Mouse (Mus musculus): ENCODE data around the gene Unc13b. TPM values are rescaled to one million over a fixed set of nuclear protein-coding genes. Genes with fewer than 3 reads are reported as not detected.
A peak's percentile ranks its signal among the peaks of the same experiment; 100 is the strongest.

Gene Unc13b
- polyA plus RNA-seq, 1 experiment from 2014 or later: 29.4 TPM

GRCm38 (mm10) chr4:43309696-43310338 lies 251.1 kb downstream of the Unc13b start:
- no peaks in the 10 kb centered on the region for H3K27me3 ChIP-seq
- peaks cover 11% of the 10 kb centered on the region; the same call in 1 of the 2 replicates for H3K4me1 ChIP-seq
- WGBS: 24% methylated on average over 11 of the region's 11 CpGs
- no peaks in the 10 kb centered on the region for H3K36me3 ChIP-seq
- peak; percentile 84 for ATAC-seq (ENCODE audit: low FRiP score)
- H3K27ac ChIP-seq: peak overlapping the region; percentile 68
- no peaks in the 10 kb centered on the region for H3K9me3 ChIP-seq (replicated peaks)
- 0 out of 2 replicates have a peak overlapping the region, but pooled peaks have one; percentile 24 for H3K4me2 ChIP-seq (replicated peaks)
- H3K4me3 ChIP-seq: no peak overlapping the region
- H3K9ac ChIP-seq: no peak overlapping the region

Other genes with a start within 250 kb of the Unc13b start
- 0.05 and 0.21 TPM in 2 replicates for gene Fam205a1, start 205.1 kb upstream of the Unc13b start, polyA plus RNA-seq (2016; fragmentation: Nextera tagmentation; extraction: Ambion mirVana)
- gene Gm12394, start 202.2 kb upstream of the Unc13b start, polyA plus RNA-seq (2016; fragmentation: Nextera tagmentation; extraction: Ambion mirVana): 0.31 and 0.48 TPM in 2 replicates
- 1.9 and 2.4 TPM in 2 replicates for gene Fam205c, start 184.7 kb upstream of the Unc13b start, polyA plus RNA-seq (2016; fragmentation: Nextera tagmentation; extraction: Ambion mirVana)
- 7.9 TPM in 2 replicates for gene Phf24, start 142.3 kb upstream of the Unc13b start, polyA plus RNA-seq (2016; fragmentation: Nextera tagmentation; extraction: Ambion mirVana)
- 32.4 and 37.4 TPM in 2 replicates for gene Dnajb5, start 109.1 kb upstream of the Unc13b start, polyA plus RNA-seq (2016; fragmentation: Nextera tagmentation; extraction: Ambion mirVana)
- gene 1700022I11Rik, start 89.3 kb upstream of the Unc13b start, polyA plus RNA-seq (2016; fragmentation: Nextera tagmentation; extraction: Ambion mirVana): 0.61 and 1.2 TPM in 2 replicates
- gene Vcp, start 58.4 kb upstream of the Unc13b start, polyA plus RNA-seq (2016; fragmentation: Nextera tagmentation; extraction: Ambion mirVana): 626 and 637 TPM in 2 replicates
- 20.5 and 21.6 TPM in 2 replicates for gene Fancg, start 48.4 kb upstream of the Unc13b start, polyA plus RNA-seq (2016; fragmentation: Nextera tagmentation; extraction: Ambion mirVana)
- gene Pigo, start 33.1 kb upstream of the Unc13b start, polyA plus RNA-seq (2016; fragmentation: Nextera tagmentation; extraction: Ambion mirVana): 25.2 and 28.9 TPM in 2 replicates
- gene Stoml2, start 27.2 kb upstream of the Unc13b start, polyA plus RNA-seq (2016; fragmentation: Nextera tagmentation; extraction: Ambion mirVana): 243 and 249 TPM in 2 replicates
- gene Fam214b, start 12.7 kb upstream of the Unc13b start, polyA plus RNA-seq (2016; fragmentation: Nextera tagmentation; extraction: Ambion mirVana): 36.2 and 36.6 TPM in 2 replicates
- gene Atp8b5, start 208.2 kb downstream of the Unc13b start, polyA plus RNA-seq (2016; fragmentation: Nextera tagmentation; extraction: Ambion mirVana): 0.18 and 0.34 TPM in 2 replicates